Mouse (Mus musculus): ENCODE data around the gene Fmod. TPM values are rescaled to one million over a fixed set of nuclear protein-coding genes. Genes with fewer than 3 reads are reported as not detected.

The Fmod gene
- total RNA-seq (2012; rRNA removed) = not detected in 2 replicates

DNA sequence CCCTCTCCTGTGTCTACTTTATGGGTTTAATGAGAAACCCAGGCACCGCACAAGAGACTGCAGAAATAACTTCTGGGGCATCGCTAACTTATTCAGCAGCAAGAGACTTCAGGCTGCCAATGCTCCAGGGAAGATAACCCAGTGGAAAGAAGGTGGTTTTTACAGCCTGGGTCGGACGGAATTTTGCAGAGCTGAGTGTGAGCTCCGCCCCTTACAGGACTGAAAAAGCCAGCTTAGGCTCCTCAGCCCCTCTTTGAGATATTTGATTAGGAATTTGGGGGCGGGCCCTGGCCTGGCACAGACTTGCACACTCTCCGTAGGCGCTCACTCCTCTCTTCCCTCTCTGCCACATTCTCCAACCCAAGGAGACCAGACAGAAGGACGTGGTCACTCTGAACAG, at the start of gene Fmod:
TSS of gene Fmod (plus strand) at position 83 of the 400 bp plus-strand sequence.
- no peaks in the 10 kb centered on the region for H3K4me1 ChIP-seq (ENCODE audit: control insufficient read depth in 2 of 2, insufficient read depth in 2 of 2, low read length in 2 of 2, poor library complexity in 1 of 2)
- no peak for DNase-seq (ENCODE audit: low read depth, low spot score)
- no peak within 1 kb of the TSS for H3K4me3 ChIP-seq (ENCODE audit: insufficient read depth in 1 of 2, low read depth in 1 of 2, low read length in 2 of 2, poor library complexity in 1 of 2, severe bottlenecking in 1 of 2)
- H3K9me3 ChIP-seq (ENCODE audit: control insufficient read depth, insufficient read depth, low read depth, low read length) = no peaks in the 10 kb centered on the region
- H3K36me3 ChIP-seq (ENCODE audit: control insufficient read depth, insufficient read depth, low read length, poor library complexity, severe bottlenecking) = no peaks in the 10 kb centered on the region
- no peak within 1 kb of the TSS for H3K27ac ChIP-seq (ENCODE audit: insufficient read depth, low read depth, low read length, poor library complexity, severe bottlenecking)
- no peak within 1 kb of the TSS for H3K9ac ChIP-seq (ENCODE audit: insufficient read depth, low read depth, low read length, poor library complexity, severe bottlenecking)
- in situ Hi-C loops (cut with MboI; ENCODE audit: low sequenced_read_pairs in 2 of 2, unreplicated experiment in 2 of 2) = no loop called here
- TF ChIP-seq ZC3H11A (IDR thresholded peaks at IDR 0.05; ENCODE audit: borderline replicate concordance, low read depth, low read length) (no peak), HCFC1 (IDR thresholded peaks at IDR 0.05; ENCODE audit: borderline replicate concordance, insufficient read depth, low read length) (no peak), CHD2 (IDR thresholded peaks at IDR 0.05; ENCODE audit: low read depth, low read length) (no peak)

DNA sequence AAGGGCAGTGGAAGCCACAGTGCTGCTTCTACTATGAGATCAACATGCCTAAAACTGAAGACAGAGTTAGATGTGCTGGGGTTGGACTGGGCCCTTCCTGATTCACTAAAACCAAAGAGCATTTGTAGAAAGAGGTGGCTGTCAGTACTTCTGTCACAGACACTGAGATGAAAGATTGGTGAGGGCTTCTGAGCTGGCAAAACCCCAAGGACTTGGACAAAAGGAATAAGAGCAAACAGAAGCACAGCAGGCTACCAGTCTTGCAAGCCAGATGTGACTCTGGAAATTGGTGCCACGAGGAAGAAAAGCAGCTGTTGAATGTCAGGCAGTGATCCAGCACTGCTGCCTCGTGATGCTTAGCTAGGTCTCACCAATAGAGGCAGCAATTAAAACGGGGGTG, 48.2 kb upstream of the Fmod start:
- Histone ChIP-seq H3K27ac (ENCODE audit: insufficient read depth, low read depth, low read length, poor library complexity, severe bottlenecking) (no peak overlapping the region), H3K4me1 (ENCODE audit: control insufficient read depth in 2 of 2, insufficient read depth in 2 of 2, low read length in 2 of 2, poor library complexity in 1 of 2) (no peaks in the 10 kb centered on the region), H3K4me3 (ENCODE audit: insufficient read depth in 1 of 2, low read depth in 1 of 2, low read length in 2 of 2, poor library complexity in 1 of 2, severe bottlenecking in 1 of 2) (no peak overlapping the region), H3K36me3 (ENCODE audit: control insufficient read depth, insufficient read depth, low read length, poor library complexity, severe bottlenecking) (no peaks in the 10 kb centered on the region), H3K9me3 (ENCODE audit: control insufficient read depth, insufficient read depth, low read depth, low read length) (no peaks in the 10 kb centered on the region), H3K9ac (ENCODE audit: insufficient read depth, low read depth, low read length, poor library complexity, severe bottlenecking) (no peak overlapping the region)
- in situ Hi-C loops (cut with MboI; ENCODE audit: low sequenced_read_pairs in 2 of 2, unreplicated experiment in 2 of 2) = no loop called here
- TF ChIP-seq ZC3H11A (IDR thresholded peaks at IDR 0.05; ENCODE audit: borderline replicate concordance, low read depth, low read length) (no peak), CHD2 (IDR thresholded peaks at IDR 0.05; ENCODE audit: low read depth, low read length) (no peak), MAFK (IDR thresholded peaks at IDR 0.05; ENCODE audit: insufficient read depth, low read depth, low read length) (no peak), HCFC1 (IDR thresholded peaks at IDR 0.05; ENCODE audit: borderline replicate concordance, insufficient read depth, low read length) (no peak), ZNF384 (IDR thresholded peaks at IDR 0.05; ENCODE audit: low read depth, low read length) (no peak)
- DNase-seq (ENCODE audit: low read depth, low spot score) = no peak

- no peak overlapping the region for H3K27ac ChIP-seq (ENCODE audit: insufficient read depth, low read depth, low read length, poor library complexity, severe bottlenecking)
- no peaks in the 10 kb centered on the region for H3K36me3 ChIP-seq (ENCODE audit: control insufficient read depth, insufficient read depth, low read length, poor library complexity, severe bottlenecking)
- H3K4me3 ChIP-seq (ENCODE audit: insufficient read depth in 1 of 2, low read depth in 1 of 2, low read length in 2 of 2, poor library complexity in 1 of 2, severe bottlenecking in 1 of 2) = no peak overlapping the region
- no peak overlapping the region for H3K9ac ChIP-seq (ENCODE audit: insufficient read depth, low read depth, low read length, poor library complexity, severe bottlenecking)
- TF ChIP-seq CHD2 (IDR thresholded peaks at IDR 0.05; ENCODE audit: low read depth, low read length) (no peak), HCFC1 (IDR thresholded peaks at IDR 0.05; ENCODE audit: borderline replicate concordance, insufficient read depth, low read length) (no peak), MAFK (IDR thresholded peaks at IDR 0.05; ENCODE audit: insufficient read depth, low read depth, low read length) (no peak), ZC3H11A (IDR thresholded peaks at IDR 0.05; ENCODE audit: borderline replicate concordance, low read depth, low read length) (no peak), ZNF384 (IDR thresholded peaks at IDR 0.05; ENCODE audit: low read depth, low read length) (no peak)
- DNase-seq (ENCODE audit: low read depth, low spot score) = no peak
- no peaks in the 10 kb centered on the region for H3K4me1 ChIP-seq (ENCODE audit: control insufficient read depth in 2 of 2, insufficient read depth in 2 of 2, low read length in 2 of 2, poor library complexity in 1 of 2)
- no peaks in the 10 kb centered on the region for H3K9me3 ChIP-seq (ENCODE audit: control insufficient read depth, insufficient read depth, low read depth, low read length)
- in situ Hi-C loops (cut with MboI; ENCODE audit: low sequenced_read_pairs in 2 of 2, unreplicated experiment in 2 of 2) = no loop called here
Measured at GRCm38 (mm10) chr1:133991277-133991676, 45.8 kb upstream of the Fmod start.

GRCm38 (mm10) chr1:134005490-134005889, 31.6 kb upstream of the Fmod start:
- H3K36me3 ChIP-seq (ENCODE audit: control insufficient read depth, insufficient read depth, low read length, poor library complexity, severe bottlenecking) = no peaks in the 10 kb centered on the region
- no peak overlapping the region for H3K27ac ChIP-seq (ENCODE audit: insufficient read depth, low read depth, low read length, poor library complexity, severe bottlenecking)
- no peaks in the 10 kb centered on the region for H3K9me3 ChIP-seq (ENCODE audit: control insufficient read depth, insufficient read depth, low read depth, low read length)
- in situ Hi-C loops (cut with MboI; ENCODE audit: low sequenced_read_pairs in 2 of 2, unreplicated experiment in 2 of 2) = no loop called here
- H3K4me1 ChIP-seq (ENCODE audit: control insufficient read depth in 2 of 2, insufficient read depth in 2 of 2, low read length in 2 of 2, poor library complexity in 1 of 2) = no peaks in the 10 kb centered on the region
- no peak overlapping the region for H3K9ac ChIP-seq (ENCODE audit: insufficient read depth, low read depth, low read length, poor library complexity, severe bottlenecking)
- H3K4me3 ChIP-seq (ENCODE audit: insufficient read depth in 1 of 2, low read depth in 1 of 2, low read length in 2 of 2, poor library complexity in 1 of 2, severe bottlenecking in 1 of 2) = no peak overlapping the region
- TF ChIP-seq HCFC1 (IDR thresholded peaks at IDR 0.05; ENCODE audit: borderline replicate concordance, insufficient read depth, low read length) (no peak), ZC3H11A (IDR thresholded peaks at IDR 0.05; ENCODE audit: borderline replicate concordance, low read depth, low read length) (no peak), ZNF384 (IDR thresholded peaks at IDR 0.05; ENCODE audit: low read depth, low read length) (no peak)
- no peak for DNase-seq (ENCODE audit: low read depth, low spot score)

GRCm38 (mm10) chr1:134006105-134006764, 30.8 kb upstream of the Fmod start:
- DNase-seq (ENCODE audit: low read depth, low spot score) = no peak
- in situ Hi-C loops (cut with MboI; ENCODE audit: low sequenced_read_pairs in 2 of 2, unreplicated experiment in 2 of 2) = no loop called here
- Histone ChIP-seq H3K27ac (ENCODE audit: insufficient read depth, low read depth, low read length, poor library complexity, severe bottlenecking) (no peak overlapping the region), H3K4me3 (ENCODE audit: insufficient read depth in 1 of 2, low read depth in 1 of 2, low read length in 2 of 2, poor library complexity in 1 of 2, severe bottlenecking in 1 of 2) (no peak overlapping the region), H3K9ac (ENCODE audit: insufficient read depth, low read depth, low read length, poor library complexity, severe bottlenecking) (no peak overlapping the region), H3K4me1 (ENCODE audit: control insufficient read depth in 2 of 2, insufficient read depth in 2 of 2, low read length in 2 of 2, poor library complexity in 1 of 2) (no peaks in the 10 kb centered on the region), H3K9me3 (ENCODE audit: control insufficient read depth, insufficient read depth, low read depth, low read length) (no peaks in the 10 kb centered on the region), H3K36me3 (ENCODE audit: control insufficient read depth, insufficient read depth, low read length, poor library complexity, severe bottlenecking) (no peaks in the 10 kb centered on the region)
- TF ChIP-seq MAFK (IDR thresholded peaks at IDR 0.05; ENCODE audit: insufficient read depth, low read depth, low read length) = no peak
- TF ChIP-seq ZNF384 (IDR thresholded peaks at IDR 0.05; ENCODE audit: low read depth, low read length) = no peak
- TF ChIP-seq ZC3H11A (IDR thresholded peaks at IDR 0.05; ENCODE audit: borderline replicate concordance, low read depth, low read length) = no peak
- TF ChIP-seq CHD2 (IDR thresholded peaks at IDR 0.05; ENCODE audit: low read depth, low read length) = no peak
- TF ChIP-seq HCFC1 (IDR thresholded peaks at IDR 0.05; ENCODE audit: borderline replicate concordance, insufficient read depth, low read length) = no peak

Measured in ES-E14 (cell line).